Mouse (Mus musculus): ENCODE results near the gene Mien1. TPM values are rescaled to one million over a fixed set of nuclear protein-coding genes. Genes with fewer than 3 reads are reported as not detected.
A peak's percentile ranks its signal among the peaks of the same experiment; 100 is the strongest.

Gene Mien1
- polyA plus RNA-seq, 1 experiment from 2014 or later = 102 TPM

GRCm38 (mm10) chr11:98459071-98459741 is 20.4 kb upstream of the Mien1 start:
- Histone ChIP-seq H3K9ac (no peak overlapping the region), H3K4me3 (no peak overlapping the region), H3K9me3 (replicated peaks) (no peaks in the 10 kb centered on the region), H3K4me2 (no peak overlapping the region), H3K4me1 (replicated peaks) (peaks cover 4% of the 10 kb centered on the region; the same call in 1 of the 2 replicates), H3K36me3 (no peaks in the 10 kb centered on the region), H3K27me3 (replicated peaks) (peaks cover 46% of the 10 kb centered on the region), H3K27ac (ENCODE audit: poor library complexity, severe bottlenecking) (no peak overlapping the region)
- WGBS = 17% methylated on average over 11 of the region's 11 CpGs
- ATAC-seq (ENCODE audit: insufficient number of reproducible peaks, low FRiP score) = no peak

DNA sequence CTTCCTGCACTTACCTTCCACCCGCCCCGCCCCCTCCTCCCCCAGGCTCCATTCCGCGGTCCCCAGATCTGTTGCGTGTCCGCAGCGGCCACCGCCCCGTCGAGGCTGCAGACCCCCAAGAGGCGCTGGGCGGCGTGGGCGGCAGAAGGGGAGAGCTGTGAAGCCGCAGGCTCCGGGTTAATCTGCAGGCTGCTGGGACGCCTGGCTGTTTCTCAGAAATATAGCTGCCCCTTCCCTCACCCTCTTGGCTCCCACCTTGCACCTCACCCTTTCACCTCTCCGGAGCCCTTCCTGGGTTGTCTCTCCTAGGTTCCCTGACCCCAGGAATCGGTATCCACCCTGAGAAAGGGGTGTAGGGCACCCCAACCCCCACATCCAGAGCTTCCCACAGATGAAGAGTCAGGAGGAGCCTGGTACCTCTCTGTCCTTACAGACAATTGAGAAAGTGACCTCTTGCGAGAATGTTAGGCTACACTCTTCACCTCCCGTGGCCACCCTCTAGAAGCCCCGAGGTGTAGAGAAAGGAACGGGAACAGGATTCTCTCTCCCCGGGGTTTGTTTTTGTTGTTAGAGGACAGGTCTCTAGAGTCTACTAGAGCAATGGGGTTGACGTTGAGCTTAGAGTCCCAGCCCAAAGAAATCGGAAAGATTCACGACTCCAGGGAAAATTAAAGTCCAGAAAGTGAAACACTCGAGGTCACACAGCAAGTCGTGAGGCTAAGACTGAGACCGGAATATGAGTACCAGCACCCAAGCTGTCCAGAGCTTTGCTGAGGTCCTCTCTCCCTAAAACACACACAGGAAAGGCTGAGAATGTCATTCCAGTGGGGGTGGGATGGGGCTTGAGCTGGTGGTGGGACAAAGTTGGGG is 19.6 kb upstream of the Mien1 start:
- WGBS = 3% methylated on average over 30 of the region's 30 CpGs
- peaks cover 4% of the 10 kb centered on the region; the same call in 1 of the 2 replicates for H3K4me1 ChIP-seq (replicated peaks)
- peaks cover 43% of the 10 kb centered on the region for H3K27me3 ChIP-seq (replicated peaks)
- H3K27ac ChIP-seq (ENCODE audit: poor library complexity, severe bottlenecking) = no peak overlapping the region
- peak overlapping the region; percentile 98 for H3K4me2 ChIP-seq
- no peaks in the 10 kb centered on the region for H3K9me3 ChIP-seq (replicated peaks)
- H3K4me3 ChIP-seq = peak overlapping the region; percentile 68
- peak overlapping the region; percentile 72 for H3K9ac ChIP-seq
- 0 out of 2 replicates have a peak, but pooled peaks have one; percentile 15 for ATAC-seq (ENCODE audit: insufficient number of reproducible peaks, low FRiP score)
- no peaks in the 10 kb centered on the region for H3K36me3 ChIP-seq

DNA sequence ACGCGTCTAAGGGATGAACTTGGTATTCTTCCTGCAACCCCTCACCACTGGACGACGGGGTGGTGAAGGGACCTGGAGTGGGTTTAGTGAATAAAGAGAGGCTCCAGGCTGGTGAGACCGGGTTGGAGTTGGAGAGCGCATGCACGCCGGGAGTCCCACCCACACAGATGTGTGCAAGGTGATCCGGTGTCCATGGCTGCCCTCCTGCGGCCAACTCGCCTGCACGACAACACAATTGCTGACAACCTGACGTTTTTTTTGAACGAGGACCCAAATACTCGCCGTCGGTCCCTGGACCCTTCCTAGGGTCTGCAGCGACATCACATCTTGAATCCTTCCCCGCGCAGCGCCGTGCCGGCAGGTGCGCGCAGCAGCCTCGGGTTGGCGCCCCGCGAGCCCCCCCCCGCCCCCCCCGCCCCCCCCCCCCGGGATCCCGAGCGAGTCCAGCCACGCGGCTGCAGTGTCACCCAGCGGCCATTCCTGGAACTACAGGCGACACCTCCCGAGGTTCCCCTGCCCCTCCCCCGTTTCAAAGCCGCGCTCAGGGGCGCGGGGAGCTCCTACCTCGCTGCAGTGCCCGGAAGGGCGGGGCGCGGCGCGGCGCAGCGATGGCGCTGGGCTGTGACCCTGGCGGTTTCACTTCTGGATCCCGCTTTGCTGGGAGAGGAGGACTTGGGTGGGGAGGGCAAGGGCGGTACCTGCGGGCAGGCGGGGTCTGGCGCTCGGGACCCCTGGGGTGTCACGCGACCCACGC is 18.8 kb upstream of the Mien1 start:
- under 1% methylated on average over 54 of the region's 64 CpGs for WGBS
- Histone ChIP-seq H3K4me2 (peak overlapping the region; percentile 98), H3K9ac (peak overlapping the region; percentile 72), H3K27me3 (replicated peaks) (peaks cover 50% of the 10 kb centered on the region), H3K36me3 (no peaks in the 10 kb centered on the region), H3K27ac (ENCODE audit: poor library complexity, severe bottlenecking) (no peak overlapping the region), H3K9me3 (replicated peaks) (no peaks in the 10 kb centered on the region), H3K4me1 (replicated peaks) (peaks cover 4% of the 10 kb centered on the region; the same call in 1 of the 2 replicates), H3K4me3 (peak overlapping the region; percentile 68)
- ATAC-seq (ENCODE audit: insufficient number of reproducible peaks, low FRiP score) = peak; percentile 79

DNA sequence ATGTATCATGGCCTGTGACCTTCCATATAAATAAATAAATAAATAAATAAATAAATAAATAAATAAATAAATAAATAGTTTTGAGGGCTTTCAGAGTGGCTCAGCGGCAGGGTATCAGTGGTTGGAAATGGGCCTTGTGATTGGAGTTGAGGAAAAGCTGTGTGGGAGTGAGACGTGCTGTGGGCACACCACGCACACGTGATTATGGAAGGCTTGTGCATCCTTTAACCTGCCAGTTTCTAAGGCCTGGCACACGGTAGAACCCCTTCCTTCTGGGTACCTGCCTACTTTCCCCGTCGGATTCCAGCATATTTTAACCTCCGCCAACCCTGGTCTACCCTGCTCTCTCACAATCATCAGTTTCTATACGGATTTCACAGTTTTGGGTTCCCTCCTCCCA is 18.2 kb upstream of the Mien1 start:
- Histone ChIP-seq H3K27ac (ENCODE audit: poor library complexity, severe bottlenecking) (no peak overlapping the region), H3K9ac (peak overlapping the region; percentile 72), H3K4me1 (replicated peaks) (peaks cover 4% of the 10 kb centered on the region; the same call in 1 of the 2 replicates), H3K36me3 (no peaks in the 10 kb centered on the region), H3K4me2 (peak overlapping the region; percentile 98), H3K4me3 (peak overlapping the region; percentile 68), H3K27me3 (replicated peaks) (peaks cover 52% of the 10 kb centered on the region), H3K9me3 (replicated peaks) (no peaks in the 10 kb centered on the region)
- 21% methylated on average over 9 of the region's 9 CpGs for WGBS
- ATAC-seq (ENCODE audit: insufficient number of reproducible peaks, low FRiP score) = peak; percentile 17; the same call in 1 of the 2 replicates

DNA sequence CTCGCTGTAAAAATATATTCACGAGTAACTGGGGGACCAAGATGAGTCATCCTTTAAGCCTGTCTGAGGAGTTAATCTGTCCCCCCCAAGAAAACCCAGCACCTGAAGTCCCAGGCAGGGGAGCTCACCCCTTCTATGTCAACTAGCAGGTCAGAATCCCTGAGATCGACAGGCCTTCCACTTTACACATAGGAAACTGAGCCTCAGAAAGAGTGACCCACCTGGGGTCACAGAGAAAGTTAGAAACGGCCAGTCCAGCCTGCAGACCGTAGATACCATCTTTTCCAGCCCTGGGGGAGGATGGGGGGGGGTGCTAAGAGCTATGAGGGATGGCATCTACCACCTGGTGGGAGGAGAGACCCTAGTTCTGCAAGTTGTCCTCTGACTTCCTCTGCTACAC is 17.8 kb upstream of the Mien1 start:
- H3K27me3 ChIP-seq (replicated peaks) = peaks cover 52% of the 10 kb centered on the region
- 70% methylated on average over 5 of the region's 5 CpGs for WGBS

GRCm38 (mm10) chr11:98455484-98455883 is 16.7 kb upstream of the Mien1 start:
- no peak overlapping the region for H3K9ac ChIP-seq
- no peak overlapping the region for H3K4me3 ChIP-seq
- 82% methylated on average over 4 of the region's 4 CpGs for WGBS
- H3K9me3 ChIP-seq (replicated peaks) = no peaks in the 10 kb centered on the region
- H3K4me2 ChIP-seq = no peak overlapping the region
- peaks cover 46% of the 10 kb centered on the region for H3K27me3 ChIP-seq (replicated peaks)
- no peak for ATAC-seq (ENCODE audit: insufficient number of reproducible peaks, low FRiP score)
- peaks cover 4% of the 10 kb centered on the region; the same call in 1 of the 2 replicates for H3K4me1 ChIP-seq (replicated peaks)
- H3K36me3 ChIP-seq = no peaks in the 10 kb centered on the region
- no peak overlapping the region for H3K27ac ChIP-seq (ENCODE audit: poor library complexity, severe bottlenecking)

More for the DNA sequence above, 17.8 kb upstream of the Mien1 start:
- Histone ChIP-seq H3K4me1 (replicated peaks) (peaks cover 4% of the 10 kb centered on the region; the same call in 1 of the 2 replicates), H3K36me3 (no peaks in the 10 kb centered on the region), H3K9me3 (replicated peaks) (no peaks in the 10 kb centered on the region), H3K27ac (ENCODE audit: poor library complexity, severe bottlenecking) (no peak overlapping the region), H3K9ac (no peak overlapping the region), H3K4me3 (no peak overlapping the region), H3K4me2 (peak overlapping the region; percentile 98; the same call in 1 of the 2 replicates)
- no peak for ATAC-seq (ENCODE audit: insufficient number of reproducible peaks, low FRiP score)

- Histone ChIP-seq H3K27me3 (replicated peaks) (peaks cover 50% of the 10 kb centered on the region), H3K4me2 (no peak overlapping the region), H3K27ac (ENCODE audit: poor library complexity, severe bottlenecking) (no peak overlapping the region), H3K9me3 (replicated peaks) (no peaks in the 10 kb centered on the region), H3K4me1 (replicated peaks) (peaks cover 27% of the 10 kb centered on the region), H3K36me3 (no peaks in the 10 kb centered on the region), H3K4me3 (no peak overlapping the region), H3K9ac (no peak overlapping the region)
- 71% methylated on average over 20 of the region's 20 CpGs for WGBS
- no peak for ATAC-seq (ENCODE audit: insufficient number of reproducible peaks, low FRiP score)
Measured at GRCm38 (mm10) chr11:98449921-98450771, 11.4 kb upstream of the Mien1 start.

- peaks cover 50% of the 10 kb centered on the region for H3K27me3 ChIP-seq (replicated peaks)
- H3K9ac ChIP-seq = no peak overlapping the region
Measured at GRCm38 (mm10) chr11:98449419-98449818, 10.6 kb upstream of the Mien1 start.

DNA sequence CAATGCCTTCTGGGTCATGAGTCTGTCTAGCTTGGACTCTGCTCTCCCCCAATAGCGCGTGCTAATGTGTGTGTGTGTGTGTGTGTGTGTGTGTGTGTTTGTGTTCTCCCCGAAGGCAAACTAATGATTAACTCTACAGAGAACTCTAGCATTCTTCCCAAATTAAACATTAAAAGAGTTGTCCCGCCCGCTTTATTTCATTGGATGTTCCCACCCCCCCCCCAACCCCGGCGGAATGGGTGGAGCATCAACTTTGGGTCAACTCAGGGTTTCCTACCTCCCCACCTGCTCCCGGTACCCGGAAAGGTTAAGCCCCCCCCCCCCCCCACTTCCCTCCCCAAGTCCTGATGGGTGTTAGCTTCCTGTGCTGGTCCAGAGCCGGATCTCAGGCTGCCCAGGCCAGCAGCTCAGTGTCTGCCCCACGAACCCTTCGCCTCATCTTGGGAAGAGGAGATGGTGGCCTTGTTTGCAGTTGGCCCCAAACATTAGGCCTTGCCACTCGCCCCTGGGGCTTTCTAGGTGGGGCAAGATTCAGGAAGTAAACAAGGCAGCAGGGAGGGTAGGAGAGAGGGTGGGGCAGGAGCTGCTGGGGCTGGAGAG is 9.5 kb upstream of the Mien1 start:
- Histone ChIP-seq H3K36me3 (no peaks in the 10 kb centered on the region), H3K27ac (ENCODE audit: poor library complexity, severe bottlenecking) (no peak overlapping the region), H3K9me3 (replicated peaks) (no peaks in the 10 kb centered on the region), H3K27me3 (replicated peaks) (peaks cover 50% of the 10 kb centered on the region), H3K4me3 (no peak overlapping the region), H3K4me2 (no peak overlapping the region), H3K9ac (no peak overlapping the region), H3K4me1 (replicated peaks) (peaks cover 27% of the 10 kb centered on the region)
- ATAC-seq (ENCODE audit: insufficient number of reproducible peaks, low FRiP score) = no peak
- 53% methylated on average over 11 of the region's 13 CpGs for WGBS

More at GRCm38 (mm10) chr11:98449419-98449818, 10.6 kb upstream of the Mien1 start:
- no peak overlapping the region for H3K27ac ChIP-seq (ENCODE audit: poor library complexity, severe bottlenecking)
- H3K4me1 ChIP-seq (replicated peaks) = peaks cover 27% of the 10 kb centered on the region
- ATAC-seq (ENCODE audit: insufficient number of reproducible peaks, low FRiP score) = no peak
- no peak overlapping the region for H3K4me3 ChIP-seq
- H3K36me3 ChIP-seq = no peaks in the 10 kb centered on the region
- no peak overlapping the region for H3K4me2 ChIP-seq
- 68% methylated on average over 3 of the region's 3 CpGs for WGBS
- no peaks in the 10 kb centered on the region for H3K9me3 ChIP-seq (replicated peaks)

DNA sequence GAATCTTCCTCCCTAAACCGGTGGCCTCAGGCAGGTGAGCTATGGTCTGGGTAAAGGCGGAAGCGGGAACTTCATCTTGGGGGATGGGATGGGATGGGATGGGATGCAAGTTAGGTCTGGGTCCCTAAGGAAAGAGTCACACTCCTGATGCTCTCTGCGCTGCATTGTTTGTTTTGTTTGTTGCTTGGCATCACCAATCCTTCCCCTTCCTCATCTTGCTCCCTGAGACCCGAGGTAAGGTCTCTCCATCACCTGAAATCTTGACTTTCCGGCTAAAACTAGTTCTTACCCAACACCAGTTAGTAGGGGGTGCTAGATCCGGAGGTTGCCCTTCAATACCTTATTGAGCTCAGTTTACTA is 8.7 kb upstream of the Mien1 start:
- WGBS = 11% methylated on average over 7 of the region's 7 CpGs
- H3K27ac ChIP-seq (ENCODE audit: poor library complexity, severe bottlenecking) = no peak overlapping the region
- peak overlapping the region; percentile 58 for H3K9ac ChIP-seq
- no peaks in the 10 kb centered on the region for H3K9me3 ChIP-seq (replicated peaks)
- H3K4me2 ChIP-seq = peak overlapping the region; percentile 66
- H3K27me3 ChIP-seq (replicated peaks) = peaks cover 43% of the 10 kb centered on the region
- no peak for ATAC-seq (ENCODE audit: insufficient number of reproducible peaks, low FRiP score)
- peaks cover 27% of the 10 kb centered on the region for H3K4me1 ChIP-seq (replicated peaks)
- peak overlapping the region; percentile 33 for H3K4me3 ChIP-seq
- no peaks in the 10 kb centered on the region for H3K36me3 ChIP-seq

Data from heart, embryonic 12.5 days (tissue).